Mouse (Mus musculus): ENCODE measurements around the gene Rbms2. TPM values are rescaled to one million over a fixed set of nuclear protein-coding genes. Genes with fewer than 3 reads are reported as not detected.
"Not testable (repeated sequence)": the region's sequence is repeated elsewhere in the genome, so short reads cannot be mapped to it uniquely, and the experiment has no call there.

Rbms2 gene
- total RNA-seq, 2 experiments from 2014 or later, result 10.7 to 11.6 TPM

DNA sequence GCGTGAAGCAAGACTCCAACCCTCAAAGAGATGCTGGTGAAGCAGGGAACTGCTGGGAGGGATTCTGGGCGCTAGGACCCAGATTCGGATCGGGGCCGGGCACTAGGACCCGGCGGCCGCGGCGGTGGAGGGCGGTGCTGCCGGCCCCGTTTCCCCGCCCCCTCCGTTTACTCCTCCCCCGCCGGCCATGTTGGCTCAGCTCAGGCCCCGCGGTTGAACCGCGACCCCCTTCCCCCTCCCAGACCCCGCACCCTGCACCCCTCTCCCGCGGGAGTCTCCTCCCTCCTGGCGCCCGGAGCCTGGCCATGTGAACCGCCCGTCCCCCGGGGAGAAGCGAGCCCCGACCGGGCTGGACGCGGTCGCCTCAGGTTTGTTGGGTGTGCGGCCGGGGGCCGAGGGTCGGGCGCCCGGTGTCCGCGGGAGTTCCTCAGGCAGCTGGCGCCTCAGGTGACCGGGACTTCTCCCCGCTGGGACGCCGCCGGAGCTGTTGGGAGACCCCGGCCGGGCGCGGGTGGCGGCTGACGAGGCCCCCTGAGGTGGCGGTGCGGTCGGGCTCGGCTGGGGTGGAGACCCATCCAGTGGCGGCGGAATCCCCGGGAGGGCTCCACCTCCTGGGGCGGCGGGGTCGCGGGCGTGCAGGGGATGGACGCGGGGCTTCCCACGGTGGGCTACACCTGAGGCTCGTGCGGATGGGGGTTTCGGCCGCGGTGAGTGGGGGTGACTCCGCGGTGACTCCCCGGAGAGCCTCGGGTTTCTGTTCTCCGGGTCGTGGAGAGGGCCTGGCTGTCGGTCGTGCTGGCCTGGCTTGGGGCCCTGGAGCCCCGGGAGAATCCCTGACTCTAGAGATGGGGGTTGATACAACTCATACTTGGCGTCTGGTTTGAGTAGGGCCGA is 83.2 kb downstream of the Rbms2 start:
- peak in 1 of 2 experiments; percentile 92 for DNase-seq (ENCODE audit: extremely low spot score in 1 of 2, low spot score in 2 of 2)
- intact Hi-C loops (cut with DNase I), result no loop called here

DNA sequence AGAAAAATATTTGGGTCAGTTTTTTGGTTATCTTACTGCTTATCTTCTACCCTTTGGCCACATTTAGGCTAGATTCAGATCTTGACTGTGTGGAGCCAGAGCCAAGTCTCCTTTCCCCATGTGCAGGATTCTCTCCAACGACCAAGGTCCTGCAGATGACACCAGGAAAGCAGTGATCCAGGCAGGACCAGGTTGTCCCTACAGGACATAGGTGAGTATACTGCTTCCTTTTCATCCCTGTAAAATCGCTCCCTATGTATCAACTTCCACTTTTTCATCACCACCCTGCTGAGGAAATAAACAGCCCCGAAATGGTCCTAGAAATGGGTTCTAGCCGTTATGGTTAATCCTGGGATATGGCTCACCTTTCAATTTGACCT is 83.8 kb downstream of the Rbms2 start:
- intact Hi-C loops (cut with DNase I), result no loop called here
- DNase-seq (ENCODE audit: extremely low spot score in 1 of 2, low spot score in 2 of 2), result no peak

DNA sequence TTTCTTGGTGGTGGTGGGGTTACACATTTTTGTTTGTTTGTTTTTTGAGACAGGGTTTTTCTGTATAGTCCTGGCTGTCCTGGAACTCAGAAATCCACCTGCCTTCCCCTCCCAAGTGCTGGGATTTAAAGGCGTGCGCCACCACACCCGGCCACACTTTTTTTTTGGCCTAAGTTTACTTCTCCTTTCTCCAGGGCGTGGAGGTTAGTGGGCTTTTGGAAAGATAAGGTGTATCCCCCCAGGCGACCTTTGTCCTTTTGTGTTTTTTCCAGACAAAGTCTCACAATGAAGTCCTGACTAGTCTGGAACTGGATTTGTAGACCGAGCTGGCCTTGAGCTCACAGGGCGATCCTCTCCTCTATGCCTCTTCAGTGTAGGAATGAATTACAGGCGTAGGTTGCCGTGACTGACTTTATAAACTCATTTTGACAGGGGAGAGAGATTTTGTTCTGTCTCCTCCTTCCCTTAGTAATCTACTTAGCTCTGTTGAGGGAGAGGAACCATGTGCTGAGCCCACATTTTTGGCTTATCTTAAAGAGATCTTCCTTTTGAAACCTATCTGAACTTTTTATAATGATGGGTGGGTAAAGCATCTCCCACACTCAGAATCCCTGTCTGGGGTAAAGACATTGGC is 85.0 kb downstream of the Rbms2 start:
- no peak for DNase-seq (ENCODE audit: extremely low spot score in 1 of 2, low spot score in 2 of 2)
- intact Hi-C loops (cut with DNase I), result no loop called here

DNA sequence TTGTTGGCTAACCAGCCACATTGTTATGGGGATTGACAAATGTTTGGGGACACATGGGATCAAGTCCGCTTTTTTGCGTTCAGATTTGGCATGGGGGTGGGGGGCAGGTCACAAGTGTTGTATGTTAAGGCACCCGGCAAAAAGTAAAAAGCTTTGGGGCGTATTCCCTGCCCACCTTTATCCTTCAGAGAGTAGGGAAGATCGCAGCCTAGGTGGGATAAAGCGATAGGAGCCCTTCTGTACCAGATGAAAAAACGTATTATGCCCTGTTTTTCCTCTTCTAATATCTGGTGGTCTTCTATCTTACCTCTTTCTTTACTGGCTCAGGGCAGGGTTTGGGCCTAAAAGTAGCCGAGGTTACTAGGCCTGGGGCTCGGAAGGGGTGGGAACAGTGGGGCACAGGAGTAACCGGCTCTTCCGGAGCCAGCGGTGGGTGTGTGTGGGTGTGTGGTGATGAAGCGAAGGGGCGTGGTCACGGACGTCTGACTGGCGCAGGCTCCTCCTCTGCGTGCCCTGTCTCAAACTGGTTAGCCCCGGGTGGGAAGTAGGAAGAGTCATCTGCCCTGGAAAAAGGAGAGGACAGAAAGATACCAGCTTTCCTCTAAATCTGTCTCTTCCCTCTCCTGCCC is 85.6 kb downstream of the Rbms2 start:
- intact Hi-C loops (cut with DNase I), result loop anchor here (5.0 kb wide), 1 partner anchor 93 kb away; no protein-coding TSS in a partner anchor
- peak in 1 of 2 experiments; percentile 91 for DNase-seq (ENCODE audit: extremely low spot score in 1 of 2, low spot score in 2 of 2)

DNA sequence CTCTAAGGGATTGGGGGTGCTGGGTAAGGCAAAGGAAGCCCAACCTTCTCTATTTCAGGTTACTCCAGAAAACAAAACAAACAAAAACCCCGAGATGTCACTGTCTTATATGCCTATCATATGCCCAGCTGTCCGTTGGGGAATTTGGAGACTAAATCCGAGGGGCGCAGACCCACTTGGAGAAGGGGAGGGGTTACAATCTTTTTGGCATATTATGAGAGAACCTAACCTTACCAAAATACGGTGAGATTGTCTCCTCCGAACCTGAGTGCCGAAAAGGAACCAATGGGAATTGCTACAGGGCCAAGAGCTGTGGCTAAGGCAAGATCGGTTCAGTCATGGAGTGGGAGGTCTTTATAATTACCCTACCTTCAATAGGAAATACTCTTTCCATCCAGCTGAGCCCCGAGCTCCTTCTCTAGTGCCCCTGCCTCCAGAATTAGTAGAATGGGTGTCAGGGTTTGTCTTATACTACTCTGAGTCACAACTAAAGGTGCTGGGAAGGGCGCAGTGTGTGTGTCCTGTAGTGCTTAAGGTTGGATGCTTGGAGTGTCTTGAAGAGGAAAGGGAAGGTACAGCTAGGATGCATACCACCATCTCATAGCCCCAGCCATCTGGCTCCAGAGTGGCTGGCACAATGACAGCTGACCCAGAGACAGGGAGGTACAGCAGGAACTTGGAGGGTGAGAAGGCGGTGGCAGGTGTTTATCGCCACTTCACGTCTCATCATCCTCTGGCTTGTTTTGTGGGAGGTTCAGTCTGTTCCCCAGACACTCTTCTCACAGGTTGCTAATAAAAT is 86.4 kb downstream of the Rbms2 start:
- intact Hi-C loops (cut with DNase I), result loop anchor here (5.0 kb wide), 1 partner anchor 94 kb away; no protein-coding TSS in a partner anchor
- peak in 1 of 2 experiments; percentile 41 for DNase-seq (ENCODE audit: extremely low spot score in 1 of 2, low spot score in 2 of 2)

DNA sequence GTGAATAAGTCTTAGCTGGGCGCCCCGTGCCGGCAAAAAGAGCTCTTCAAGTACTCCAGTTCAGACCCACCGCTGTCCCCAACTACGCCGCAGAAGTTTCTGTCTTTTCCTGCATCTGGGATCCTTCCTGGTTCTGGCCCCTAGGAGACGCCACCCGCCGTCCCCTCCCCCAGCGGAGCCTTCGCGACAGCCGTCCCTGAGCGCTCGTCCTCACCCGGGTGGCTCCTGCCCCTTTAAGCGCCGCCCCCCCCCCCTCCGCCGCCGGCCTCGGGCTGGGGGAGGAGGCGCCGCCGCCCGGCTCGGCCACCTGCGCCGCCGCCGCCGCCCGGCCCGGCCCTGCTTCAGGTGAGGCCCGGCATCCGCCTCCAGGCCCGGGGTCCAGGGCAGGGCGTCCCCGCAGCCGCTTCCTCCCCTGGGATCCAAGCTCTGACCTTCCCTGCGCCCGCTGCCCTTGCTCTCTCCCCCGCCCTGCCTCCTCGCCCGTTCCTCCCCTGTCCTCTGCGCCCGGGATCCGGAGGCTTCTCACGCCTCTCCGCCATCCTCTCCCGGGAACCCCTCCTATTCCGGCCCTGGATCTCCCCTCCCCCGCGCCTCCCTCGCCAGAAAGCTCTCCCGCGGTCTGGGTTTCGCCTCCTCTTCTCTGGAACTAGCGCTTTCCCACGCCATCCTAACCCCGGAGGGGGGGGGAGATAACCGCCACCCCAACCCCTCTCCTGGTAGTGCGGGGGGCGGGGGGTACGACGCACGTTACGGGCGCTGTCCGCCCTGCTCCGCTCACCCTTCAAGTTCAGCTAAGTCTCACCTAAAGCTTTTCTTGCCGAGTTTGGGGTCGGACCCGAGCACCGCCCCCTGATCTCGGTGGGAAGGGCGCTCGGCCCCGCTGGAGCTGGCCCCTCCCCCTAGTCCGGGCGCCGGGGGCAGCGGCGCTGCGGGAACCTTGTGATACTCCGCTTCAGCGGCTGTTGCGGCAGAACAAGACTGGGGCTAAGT is 87.3 kb downstream of the Rbms2 start:
- DNase-seq (ENCODE audit: extremely low spot score in 1 of 2, low spot score in 2 of 2), result peak in 1 of 2 experiments; percentile 92
- intact Hi-C loops (cut with DNase I), result loop anchor here (5.0 kb wide), 1 partner anchor 94 kb away; no protein-coding TSS in a partner anchor

DNA sequence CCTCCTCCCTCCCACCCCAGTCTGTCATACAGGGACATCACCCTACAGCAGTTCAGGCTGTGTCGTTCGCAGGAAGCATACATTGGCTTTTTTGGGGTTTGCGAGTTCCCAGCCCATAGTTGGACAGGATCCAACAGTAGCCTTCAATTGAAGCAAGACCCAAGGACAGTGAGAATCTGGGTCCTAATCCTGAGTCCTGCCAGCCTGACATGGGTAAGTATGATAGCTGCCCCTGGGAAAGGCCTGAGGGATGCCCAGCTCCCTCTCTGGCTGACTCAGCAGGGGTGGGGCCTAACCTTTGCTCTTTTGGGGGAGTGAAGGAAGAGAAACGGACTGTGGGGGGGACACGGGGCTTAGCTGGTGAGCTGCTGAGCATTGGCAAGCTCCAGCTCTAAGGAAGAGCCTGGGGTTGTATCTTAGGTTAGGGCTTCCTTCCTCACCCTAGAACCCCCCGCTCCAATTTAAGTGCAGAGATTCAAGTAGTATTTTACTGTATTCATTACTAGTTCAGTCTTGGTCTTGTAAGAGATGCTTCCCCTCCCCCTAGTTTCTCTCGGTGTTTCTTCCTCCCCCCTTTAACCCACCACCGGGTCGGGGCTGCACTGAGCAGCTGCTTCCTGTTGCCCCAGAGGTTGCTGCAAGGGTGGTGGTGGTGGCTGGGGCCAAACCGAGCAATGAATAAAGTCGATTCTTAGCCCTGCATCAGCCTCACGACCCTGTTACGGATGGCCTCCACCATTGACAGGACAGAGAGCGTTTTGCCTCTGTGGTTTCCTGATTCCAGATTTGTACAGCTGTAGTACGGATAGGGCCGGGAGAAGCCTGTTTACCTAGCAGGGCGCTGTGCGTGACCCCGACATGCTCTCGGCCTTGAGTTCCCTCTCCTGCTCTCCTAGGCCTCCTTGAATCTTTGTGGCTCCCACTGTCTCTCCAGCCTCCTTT is 88.3 kb downstream of the Rbms2 start, which contains the start of gene Baz2a:
Baz2a (plus strand) TSS at position 14 of the 942 bp plus-strand sequence.
- DNase-seq (ENCODE audit: extremely low spot score in 1 of 2, low spot score in 2 of 2), result peak in 1 of 2 experiments; percentile 62
- intact Hi-C loops (cut with DNase I), result loop anchor here (5.0 kb wide), 1 partner anchor 95 kb away; no protein-coding TSS in a partner anchor

DNA sequence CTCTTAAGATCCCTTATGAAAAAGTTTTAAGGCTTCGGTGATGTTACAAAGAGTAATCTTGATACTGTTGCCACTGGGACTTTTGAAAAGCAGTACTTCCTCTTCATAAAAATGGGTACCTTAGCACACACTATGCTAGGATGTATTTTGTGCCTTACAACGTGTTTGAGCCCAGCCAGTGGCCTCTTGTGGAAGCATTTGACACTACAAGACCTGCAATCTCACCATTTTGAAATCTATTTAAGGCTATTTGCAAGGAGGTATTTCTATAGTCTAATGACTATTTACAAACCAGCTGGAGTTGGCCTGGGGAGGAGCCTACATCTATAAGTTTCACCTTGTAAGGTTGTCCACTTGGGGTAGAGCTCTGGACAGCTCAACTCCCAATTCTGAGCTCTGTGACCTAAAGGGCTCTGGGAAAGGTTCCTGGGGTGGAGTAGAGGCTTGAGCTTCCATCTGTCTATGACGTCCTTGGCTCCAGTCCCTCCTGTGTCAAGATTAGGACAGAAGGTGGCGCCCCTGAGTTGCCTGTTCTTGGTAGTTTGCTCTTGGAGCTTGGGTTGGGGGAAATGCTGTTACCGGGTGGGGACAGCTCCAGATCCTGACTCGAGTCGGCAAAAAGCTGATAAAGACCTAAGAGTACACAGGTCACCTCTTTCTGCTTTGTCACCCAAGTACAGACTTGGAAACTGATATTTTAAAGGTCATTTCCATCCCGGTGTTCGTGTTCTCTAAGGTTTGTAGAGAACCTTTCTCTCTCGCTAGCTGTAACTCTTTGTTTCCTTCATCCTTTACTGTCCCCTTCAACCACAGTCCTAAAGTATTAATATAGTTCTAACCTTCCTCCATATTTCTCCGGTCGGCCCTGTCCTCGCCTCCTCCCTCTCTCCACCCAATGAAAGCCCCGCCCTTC is 89.2 kb downstream of the Rbms2 start:
- DNase-seq (ENCODE audit: extremely low spot score in 1 of 2, low spot score in 2 of 2), result peak; percentile 80 to 89
- intact Hi-C loops (cut with DNase I), result loop anchor here (5.0 kb wide), 1 partner anchor 96 kb away; no protein-coding TSS in a partner anchor

DNA sequence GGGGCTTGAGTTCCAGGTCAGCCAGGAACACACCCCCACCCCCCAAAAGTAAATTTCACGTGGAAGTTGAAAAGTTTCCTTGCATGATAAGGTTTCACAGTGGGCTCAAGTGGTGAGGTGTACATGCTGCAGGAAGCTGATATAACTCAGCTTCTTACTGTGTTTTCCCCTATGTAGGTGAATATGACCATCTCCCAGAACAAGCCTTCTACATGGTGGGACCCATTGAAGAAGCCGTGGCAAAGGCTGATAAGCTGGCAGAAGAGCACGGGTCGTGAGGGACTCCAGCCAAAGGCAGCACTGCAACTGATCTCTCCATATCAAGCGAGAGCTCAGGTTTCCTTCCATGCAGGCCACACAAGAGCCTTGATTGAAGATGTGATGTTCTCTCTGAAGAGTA is 90.3 kb downstream of the Rbms2 start:
- intact Hi-C loops (cut with DNase I), result loop anchor here (5.0 kb wide), 1 partner anchor 97 kb away; no protein-coding TSS in a partner anchor
- DNase-seq (ENCODE audit: extremely low spot score in 1 of 2, low spot score in 2 of 2), result no peak

DNA sequence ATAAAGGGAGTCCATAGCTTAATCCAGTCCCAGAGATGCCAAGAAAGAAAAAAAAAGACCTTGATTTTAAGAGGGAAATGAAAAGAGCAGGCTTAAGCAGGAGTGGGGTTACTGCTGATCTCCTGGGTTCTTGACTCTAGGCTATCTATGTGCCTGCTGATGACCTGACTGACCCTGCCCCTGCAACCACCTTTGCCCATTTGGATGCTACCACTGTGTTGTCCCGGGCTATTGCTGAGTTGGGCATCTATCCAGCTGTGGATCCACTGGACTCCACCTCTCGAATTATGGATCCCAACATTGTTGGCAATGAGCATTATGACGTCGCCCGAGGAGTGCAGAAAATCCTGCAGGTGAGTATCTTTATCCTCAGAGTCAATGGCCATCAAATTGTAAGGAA is 91.9 kb downstream of the Rbms2 start:
- DNase-seq (ENCODE audit: extremely low spot score in 1 of 2, low spot score in 2 of 2), result no peak
- intact Hi-C loops (cut with DNase I), result no loop called here

DNA sequence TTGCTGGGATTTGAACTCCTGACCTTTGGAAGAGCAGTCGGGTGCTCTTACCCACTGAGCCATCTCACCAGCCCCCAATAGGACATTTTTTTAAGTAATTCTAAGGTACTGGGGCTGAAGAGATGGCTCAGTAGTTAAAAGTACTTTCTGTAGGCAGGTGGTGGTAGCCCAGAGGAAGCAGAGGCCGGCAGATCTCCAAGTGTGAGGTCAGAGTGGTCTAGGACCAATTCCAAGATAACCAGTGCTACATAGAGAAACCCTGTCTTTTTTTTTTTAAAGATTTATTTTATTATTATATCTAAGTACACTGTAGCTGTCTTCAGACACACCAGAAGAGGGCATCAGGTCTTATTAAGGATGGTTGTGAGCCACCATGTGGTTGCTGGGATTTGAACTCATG is 92.9 kb downstream of the Rbms2 start:
- not testable (repeated sequence) for DNase-seq (ENCODE audit: extremely low spot score in 1 of 2, low spot score in 2 of 2)

DNA sequence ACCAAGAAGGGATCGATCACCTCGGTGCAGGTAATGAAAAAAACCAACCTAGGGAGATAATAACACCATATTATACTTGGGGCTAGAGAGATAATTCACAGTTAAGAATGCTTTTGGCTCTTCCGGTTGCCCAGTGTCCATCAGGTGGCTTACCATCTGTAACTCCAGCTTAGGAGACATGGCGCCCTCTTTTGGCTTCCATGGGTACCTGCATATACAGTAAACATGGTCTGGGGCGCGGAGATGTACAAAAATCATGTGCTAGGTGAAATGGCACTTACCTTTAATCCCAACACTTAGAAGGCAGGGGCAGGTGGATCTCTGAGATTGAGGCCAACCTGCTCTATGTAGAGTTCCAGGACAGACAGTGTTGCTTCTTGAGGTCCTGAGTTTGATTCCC is 93.7 kb downstream of the Rbms2 start:
- intact Hi-C loops (cut with DNase I), result no loop called here
- DNase-seq (ENCODE audit: extremely low spot score in 1 of 2, low spot score in 2 of 2), result no peak

More for the DNA sequence above, 92.9 kb downstream of the Rbms2 start:
- intact Hi-C loops (cut with DNase I), result not testable (repeated sequence)

DNA sequence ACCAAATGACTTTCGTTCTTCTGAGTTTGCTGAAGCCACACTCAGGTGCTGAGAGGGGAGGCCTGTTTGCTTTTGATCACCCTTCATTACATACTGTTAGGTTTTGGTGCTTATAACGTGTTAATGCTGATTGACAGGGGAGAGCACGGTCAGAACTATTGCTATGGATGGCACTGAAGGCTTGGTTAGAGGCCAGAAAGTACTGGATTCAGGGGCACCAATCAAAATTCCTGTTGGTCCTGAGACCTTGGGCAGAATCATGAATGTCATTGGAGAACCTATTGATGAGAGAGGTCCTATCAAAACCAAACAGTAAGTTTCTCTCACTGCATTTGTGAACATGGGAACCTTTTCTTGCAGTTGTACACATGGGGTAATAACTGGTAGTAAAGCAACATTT is 95.9 kb downstream of the Rbms2 start:
- no peak for DNase-seq (ENCODE audit: extremely low spot score in 1 of 2, low spot score in 2 of 2)
- intact Hi-C loops (cut with DNase I), result no loop called here

DNA sequence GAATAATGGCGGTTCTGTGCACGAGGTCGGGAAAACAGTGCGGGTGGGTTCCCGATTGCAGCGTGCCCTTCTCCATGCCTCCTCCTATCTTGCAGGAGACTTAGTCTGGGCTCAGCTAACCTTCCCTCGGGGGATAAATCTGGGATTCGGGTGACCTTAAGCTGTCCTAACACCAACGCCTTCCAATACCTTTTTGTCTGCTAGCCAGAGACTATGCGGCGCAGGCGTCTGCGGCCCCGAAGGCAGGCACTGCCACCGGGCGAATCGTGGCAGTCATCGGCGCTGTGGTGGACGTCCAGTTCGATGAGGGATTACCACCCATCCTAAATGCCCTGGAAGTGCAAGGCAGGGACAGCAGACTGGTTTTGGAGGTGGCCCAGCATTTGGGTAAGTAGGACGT is 96.4 kb downstream of the Rbms2 start:
- intact Hi-C loops (cut with DNase I), result no loop called here
- peak in 1 of 2 experiments; percentile 41 for DNase-seq (ENCODE audit: extremely low spot score in 1 of 2, low spot score in 2 of 2)

DNA sequence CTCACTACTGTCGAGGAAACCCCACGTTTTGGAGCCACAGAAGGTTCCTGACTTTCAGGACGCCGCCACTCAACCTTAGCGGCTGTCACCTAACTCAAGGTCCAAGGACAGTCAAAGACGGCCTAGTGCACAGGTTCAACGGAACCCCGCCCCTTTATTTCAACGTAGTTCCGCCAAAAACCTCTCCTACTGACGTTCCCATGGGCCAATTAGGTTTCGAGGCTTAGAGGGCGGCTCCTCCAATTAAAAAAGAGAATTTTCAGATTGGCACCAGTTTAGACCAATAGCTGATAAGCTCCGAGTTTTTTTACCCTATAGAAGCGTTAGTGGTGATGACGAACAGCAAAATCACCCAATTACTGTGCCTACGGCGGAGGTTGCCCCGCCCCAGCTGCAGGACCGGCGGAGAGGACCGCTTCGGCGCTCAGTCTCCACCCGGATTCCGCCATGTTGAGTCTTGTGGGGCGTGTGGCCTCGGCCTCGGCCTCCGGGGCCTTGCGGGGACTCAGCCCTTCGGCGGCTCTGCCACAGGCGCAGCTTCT is 97.1 kb downstream of the Rbms2 start, which contains the start of gene Atp5b:
Atp5b (plus strand) TSS at position 394 of the 542 bp plus-strand sequence.
- intact Hi-C loops (cut with DNase I), result no loop called here
- DNase-seq (ENCODE audit: extremely low spot score in 1 of 2, low spot score in 2 of 2), result peak; percentile 97 to 100

All from left cerebral cortex, postnatal 10 days (tissue).